Mouse (Mus musculus) kidney, postnatal 36 days (tissue): ENCODE data around the gene Galc.

Source experiments
- DNase-seq, 2 experiments: peaks; one replicate each; pipeline ENCODE4 v3.0.0; 2021 to 2022; ENCODE audit warnings: mixed read lengths in 2 of 2

Galc gene

GRCm38 (mm10) chr12:98180235-98180800, 78.9 kb downstream of the Galc start:
- no peak for DNase-seq

- DNase-seq, result no peak
These were observed 79.8 kb downstream of the Galc start for GRCm38 (mm10) chr12:98179496-98179895.

- DNase-seq, result no peak
These were observed 82.6 kb downstream of the Galc start for GRCm38 (mm10) chr12:98176632-98177031.

- DNase-seq, result no peak
These were observed 97.4 kb downstream of the Galc start for GRCm38 (mm10) chr12:98161901-98162300.

- DNase-seq, result no peak
These were observed 98.4 kb downstream of the Galc start for GRCm38 (mm10) chr12:98160867-98161266.
